Mouse (Mus musculus) limb, embryonic 12.5 days (tissue): ENCODE data around the gene Olfr641. TPM values are rescaled to one million over a fixed set of nuclear protein-coding genes. Genes with fewer than 3 reads are reported as not detected.

Source experiments
- ATAC-seq: fragments of 200-750 bp; cut with Nextera tagmentation; 2 replicates; pipeline ENCODE4 v1.8.0; 2017; ENCODE audit warnings: low read depth, moderate TSS enrichment; ENCODE audit not compliant: insufficient number of reproducible peaks, insufficient read depth, low FRiP score, low TSS enrichment
- H3K27ac ChIP-seq: fragments of 300-500 bp; sonication (generic); 2 replicates; pipeline ENCODE4 v1.5.1; 2016; ENCODE audit warnings: mild to moderate bottlenecking, moderate library complexity
- H3K27me3 ChIP-seq: fragments of 300-500 bp; sonication (generic); 2 replicates; pipeline ENCODE4 v1.6.1; 2016; ENCODE audit warnings: mild to moderate bottlenecking, moderate library complexity
- H3K36me3 ChIP-seq: fragments of 300-500 bp; sonication (generic); 2 replicates; pipeline ENCODE4 v1.6.1; 2016; ENCODE audit warnings: mild to moderate bottlenecking, moderate library complexity
- H3K4me1 ChIP-seq: fragments of 300-500 bp; sonication (generic); replicated peaks from 2 replicates; pipeline ENCODE4 v1.6.1; 2016
- H3K4me2 ChIP-seq: fragments of 300-500 bp; sonication (generic); 2 replicates; pipeline ENCODE4 v1.6.1; 2016; ENCODE audit warnings: mild to moderate bottlenecking, moderate library complexity
- H3K4me3 ChIP-seq: fragments of 300-500 bp; sonication (generic); replicated peaks from 2 replicates; pipeline ENCODE4 v1.5.1; 2016; ENCODE audit warnings: mild to moderate bottlenecking
- H3K9ac ChIP-seq: fragments of 300-500 bp; sonication (generic); replicated peaks from 2 replicates; pipeline ENCODE4 v1.6.1; 2016; ENCODE audit warnings: mild to moderate bottlenecking, moderate library complexity
- H3K9me3 ChIP-seq: fragments of 300-500 bp; sonication (generic); 2 replicates; pipeline ENCODE4 v1.6.1; 2016; ENCODE audit warnings: mild to moderate bottlenecking, moderate library complexity
- WGBS: fragments of 180-500 bp; shearing (Covaris S2); methylation state at CpG from one replicate; pipeline ENCODE4 v1.1.7; 2016; 5-methylcytosine and 5-hydroxymethylcytosine counted together
- polyA plus RNA-seq: library from polyadenylated mRNA; unstranded; fragments of >200 nt; fragmentation: Nextera tagmentation; extraction: Ambion mirVana; gene quantifications from 2 replicates; pipeline ENCODE4 v1.2.1, GENCODE M21; 2016

Gene Olfr641
- polyA plus RNA-seq, 1 experiment from 2014 or later: not detected

DNA sequence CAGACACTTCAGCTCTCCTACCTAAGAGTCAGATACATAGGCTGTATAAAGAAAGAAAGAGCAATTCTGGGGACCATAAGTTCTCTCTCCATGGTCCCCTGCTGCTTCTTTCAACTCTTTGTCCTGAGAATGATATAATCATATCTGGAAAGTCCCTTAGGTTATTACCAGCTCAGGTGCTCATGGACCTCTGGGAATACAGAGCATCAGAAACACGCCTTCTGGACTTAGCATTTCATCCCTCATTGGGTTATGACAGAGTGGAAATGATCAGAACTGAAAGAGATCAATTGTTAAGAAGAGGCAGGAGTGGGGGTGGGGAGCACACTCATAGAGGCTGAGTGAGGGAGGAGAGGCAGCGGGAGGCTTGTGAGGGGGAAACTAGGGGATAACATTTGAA is 36.5 kb downstream of the Olfr641 start, which contains the start of gene Olfr644:
Olfr644 (minus strand) TSS at position 101 of the 400 bp plus-strand sequence.
- H3K9me3 ChIP-seq: 0 out of 2 replicates have a peak, but pooled peaks cover 3% of the 10 kb centered on the region
- no peak within 1 kb of the TSS for H3K4me3 ChIP-seq
- WGBS: 73% methylated on average over 2 of the region's 2 CpGs
- no peaks in the 10 kb centered on the region for H3K27me3 ChIP-seq
- no peak within 1 kb of the TSS for H3K9ac ChIP-seq
- ATAC-seq: no peak
- H3K36me3 ChIP-seq: no peaks in the 10 kb centered on the region
- H3K4me2 ChIP-seq: no peak within 1 kb of the TSS
- no peaks in the 10 kb centered on the region for H3K4me1 ChIP-seq
- no peak within 1 kb of the TSS for H3K27ac ChIP-seq

DNA sequence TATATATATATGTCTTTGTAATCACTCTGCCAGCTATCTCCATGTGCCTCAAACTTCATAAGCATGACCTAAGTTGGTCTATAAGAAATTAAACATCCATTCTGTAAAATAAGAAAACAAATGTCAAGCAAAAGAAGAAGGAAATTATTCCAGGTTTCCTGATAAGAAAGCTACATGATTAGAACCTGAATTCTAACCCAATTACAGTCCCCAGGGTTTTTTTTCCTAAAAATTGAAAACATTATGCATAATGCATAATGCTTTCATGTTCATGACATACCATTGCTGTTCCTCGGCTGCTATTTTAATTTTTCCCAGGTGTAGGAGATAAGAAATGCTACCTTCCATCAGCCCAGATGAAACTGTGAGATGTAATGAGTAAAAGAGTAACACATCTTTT is 50.1 kb downstream of the Olfr641 start, which contains the start of gene Olfr645:
Olfr645 (minus strand) TSS at position 101 of the 400 bp plus-strand sequence.
- Histone ChIP-seq H3K9me3 (no peaks in the 10 kb centered on the region), H3K27me3 (no peaks in the 10 kb centered on the region), H3K9ac (no peak within 1 kb of the TSS), H3K4me2 (no peak within 1 kb of the TSS), H3K4me3 (no peak within 1 kb of the TSS), H3K4me1 (no peaks in the 10 kb centered on the region), H3K36me3 (no peaks in the 10 kb centered on the region), H3K27ac (no peak within 1 kb of the TSS)
- no peak for ATAC-seq
- 72% methylated on average over 1 of the region's 1 CpGs for WGBS

Other genes starting within 250 kb of the Olfr641 start
- gene Olfr67, start 243.6 kb upstream of the Olfr641 start, polyA plus RNA-seq: not detected in 2 replicates
- gene Hbb-bt, start 221.4 kb upstream of the Olfr641 start, polyA plus RNA-seq: 836 and 850 TPM in 2 replicates
- 651 and 737 TPM in 2 replicates for gene Hbb-bs, start 207.3 kb upstream of the Olfr641 start, polyA plus RNA-seq
- not detected in 2 replicates for gene Hbb-bh2, start 194.9 kb upstream of the Olfr641 start, polyA plus RNA-seq
- gene Hbb-bh1, start 192.3 kb upstream of the Olfr641 start, polyA plus RNA-seq: 615 and 622 TPM in 2 replicates
- 8,935 and 9,118 TPM in 2 replicates for gene Hbb-y, start 182.2 kb upstream of the Olfr641 start, polyA plus RNA-seq
- not detected in 2 replicates for gene Olfr66, start 149.2 kb upstream of the Olfr641 start, polyA plus RNA-seq
- not detected in 2 replicates for gene Olfr64, start 141.0 kb upstream of the Olfr641 start, polyA plus RNA-seq
- not detected in 2 replicates for gene Olfr65, start 132.0 kb upstream of the Olfr641 start, polyA plus RNA-seq
- gene Olfr631, start 106.6 kb upstream of the Olfr641 start, polyA plus RNA-seq: not detected in 2 replicates
- not detected in 2 replicates for gene Olfr632, start 101.1 kb upstream of the Olfr641 start, polyA plus RNA-seq
- not detected in 2 replicates for gene Olfr633, start 91.0 kb upstream of the Olfr641 start, polyA plus RNA-seq
- not detected in 2 replicates for gene Olfr635, start 64.3 kb upstream of the Olfr641 start, polyA plus RNA-seq
- gene Olfr638, start 36.7 kb upstream of the Olfr641 start, polyA plus RNA-seq: not detected in 2 replicates
- gene Olfr639, start 18.1 kb upstream of the Olfr641 start, polyA plus RNA-seq: not detected in 2 replicates
- not detected in 2 replicates for gene Olfr640, start 9.9 kb upstream of the Olfr641 start, polyA plus RNA-seq
- gene Olfr642, start 17.2 kb downstream of the Olfr641 start, polyA plus RNA-seq: not detected in 2 replicates
- not detected in 2 replicates for gene 4930516K23Rik, start 26.0 kb downstream of the Olfr641 start, polyA plus RNA-seq
- not detected in 2 replicates for gene Olfr644, start 36.4 kb downstream of the Olfr641 start, polyA plus RNA-seq
- gene Olfr645, start 50.0 kb downstream of the Olfr641 start, polyA plus RNA-seq: not detected in 2 replicates
- not detected in 2 replicates for gene Olfr646, start 69.4 kb downstream of the Olfr641 start, polyA plus RNA-seq
- not detected in 2 replicates for gene Ubqln5, start 94.4 kb downstream of the Olfr641 start, polyA plus RNA-seq
- not detected in 2 replicates for gene Olfr643, start 102.0 kb downstream of the Olfr641 start, polyA plus RNA-seq
- gene Ubqln3, start 107.8 kb downstream of the Olfr641 start, polyA plus RNA-seq: not detected in 2 replicates
- not detected in 2 replicates for gene Ubqlnl, start 115.1 kb downstream of the Olfr641 start, polyA plus RNA-seq
- gene Olfm5, start 129.4 kb downstream of the Olfr641 start, polyA plus RNA-seq: not detected in 2 replicates
- 0.23 and 0.26 TPM in 2 replicates for gene Olfr648, start 147.9 kb downstream of the Olfr641 start, polyA plus RNA-seq
- gene Olfr649, start 160.5 kb downstream of the Olfr641 start, polyA plus RNA-seq: not detected in 2 replicates
- gene Trim6, start 183.3 kb downstream of the Olfr641 start, polyA plus RNA-seq: 2.2 and 2.8 TPM in 2 replicates
- gene Trim34a, start 209.0 kb downstream of the Olfr641 start, polyA plus RNA-seq: 0.93 and 1.4 TPM in 2 replicates